Mouse (Mus musculus): ENCODE results near the gene Rrp7a. TPM values are rescaled to one million over a fixed set of nuclear protein-coding genes. Genes with fewer than 3 reads are reported as not detected.

Gene Rrp7a
- polyA plus RNA-seq, 1 experiment from 2014 or later = 45.8 TPM

DNA sequence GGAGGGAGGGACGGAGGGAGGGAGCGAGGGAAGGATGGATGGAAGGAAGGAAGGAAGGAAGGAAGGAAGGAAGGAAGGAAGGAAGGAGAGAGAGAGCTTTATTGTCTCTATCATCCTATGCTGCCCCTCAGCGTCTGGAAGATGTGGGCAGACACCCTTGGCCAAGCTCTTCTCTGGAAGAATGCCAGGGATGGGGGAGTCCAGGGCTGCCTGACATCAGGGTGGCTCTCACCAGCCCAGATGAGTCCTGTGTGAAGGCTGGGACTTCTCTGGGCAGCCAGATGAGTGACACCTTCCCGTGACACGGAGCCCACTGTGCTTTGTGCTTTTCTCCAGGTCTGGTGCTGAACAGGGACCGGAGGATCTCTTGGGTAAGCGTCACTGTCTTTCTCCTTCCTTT is 10.7 kb downstream of the Rrp7a start:
- Histone ChIP-seq H3K36me3 (ENCODE audit: inconsistent target) (peaks cover 33% of the 10 kb centered on the region; the same call in 1 of the 2 replicates), H3K27ac (no peak overlapping the region), H3K4me3 (ENCODE audit: inconsistent target) (no peak overlapping the region), H3K79me2 (ENCODE audit: inconsistent target) (no peaks in the 10 kb centered on the region)
- WGBS (ENCODE audit: missing documents) = 89% methylated on average over 7 of the region's 7 CpGs

DNA sequence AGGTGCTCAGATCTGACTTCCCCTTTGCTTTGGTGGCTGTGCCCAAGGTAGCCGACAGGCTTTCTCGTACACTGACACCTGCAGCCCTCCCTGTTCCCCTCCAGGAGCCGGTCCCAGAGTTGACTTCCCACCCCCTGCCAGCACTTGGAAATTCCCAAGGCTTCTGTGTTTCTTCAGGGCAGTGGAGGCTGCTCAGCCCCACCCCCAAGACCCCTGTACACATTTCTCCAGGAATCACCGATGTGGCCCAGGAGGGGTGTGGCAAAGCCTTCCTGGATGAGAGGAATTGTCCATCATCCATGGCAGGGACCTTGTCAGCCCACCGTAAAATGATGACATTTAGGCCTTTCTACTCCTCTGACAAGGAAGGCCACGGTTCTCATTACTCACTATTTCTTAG is 11.3 kb downstream of the Rrp7a start:
- no peak overlapping the region for H3K27ac ChIP-seq
- H3K79me2 ChIP-seq (ENCODE audit: inconsistent target) = no peaks in the 10 kb centered on the region
- H3K4me3 ChIP-seq (ENCODE audit: inconsistent target) = no peak overlapping the region
- 72% methylated on average over 6 of the region's 6 CpGs for WGBS (ENCODE audit: missing documents)
- H3K36me3 ChIP-seq (ENCODE audit: inconsistent target) = peaks cover 27% of the 10 kb centered on the region; the same call in 1 of the 2 replicates

DNA sequence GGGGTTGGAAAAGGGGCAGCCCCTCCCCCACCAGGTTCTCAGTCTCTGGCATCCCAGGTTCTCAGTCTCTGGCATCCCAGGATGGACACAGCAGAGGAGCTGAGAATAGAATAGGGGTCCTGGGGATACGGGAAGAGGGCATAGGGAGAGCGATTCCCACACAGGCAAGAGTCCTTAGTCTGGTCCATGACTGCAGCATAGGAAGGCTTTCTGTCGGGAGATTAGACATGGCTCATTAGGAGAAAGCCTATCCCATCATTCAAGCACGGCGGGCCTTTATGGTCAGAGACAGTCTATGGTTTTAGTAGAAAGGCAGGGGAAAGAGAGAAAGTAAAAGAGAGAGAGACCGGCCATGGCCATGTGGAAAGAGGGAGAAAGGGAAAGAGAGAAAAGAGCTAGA is 14.8 kb downstream of the Rrp7a start:
- Histone ChIP-seq H3K36me3 (ENCODE audit: inconsistent target) (peaks cover 16% of the 10 kb centered on the region; the same call in 1 of the 2 replicates), H3K27ac (no peak overlapping the region), H3K79me2 (ENCODE audit: inconsistent target) (no peaks in the 10 kb centered on the region), H3K4me3 (ENCODE audit: inconsistent target) (no peak overlapping the region)
- 92% methylated on average over 6 of the region's 6 CpGs for WGBS (ENCODE audit: missing documents)

DNA sequence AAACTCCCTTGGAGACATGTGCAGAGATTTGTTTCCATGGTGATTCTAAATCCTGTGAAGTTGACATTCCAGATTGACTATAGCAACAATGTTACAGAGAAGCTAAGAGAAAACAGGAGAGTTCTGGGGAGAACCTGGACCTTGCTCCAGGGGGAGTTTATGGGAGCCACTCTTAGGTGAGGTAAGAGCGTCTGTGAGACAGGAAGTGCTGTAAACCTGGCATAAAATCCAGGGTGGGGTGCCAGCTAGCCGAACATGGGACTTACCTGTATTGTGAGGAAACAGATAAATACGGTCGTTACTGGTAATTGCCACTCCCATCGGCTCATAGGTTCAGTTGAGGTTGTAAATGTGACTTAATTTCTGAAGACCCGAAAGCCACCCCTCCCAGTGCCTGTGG is 16.2 kb downstream of the Rrp7a start:
- no peaks in the 10 kb centered on the region for H3K79me2 ChIP-seq (ENCODE audit: inconsistent target)
- H3K27ac ChIP-seq = no peak overlapping the region
- peaks cover 16% of the 10 kb centered on the region; the same call in 1 of the 2 replicates for H3K36me3 ChIP-seq (ENCODE audit: inconsistent target)
- no peak overlapping the region for H3K4me3 ChIP-seq (ENCODE audit: inconsistent target)
- WGBS (ENCODE audit: missing documents) = 84% methylated on average over 6 of the region's 6 CpGs

DNA sequence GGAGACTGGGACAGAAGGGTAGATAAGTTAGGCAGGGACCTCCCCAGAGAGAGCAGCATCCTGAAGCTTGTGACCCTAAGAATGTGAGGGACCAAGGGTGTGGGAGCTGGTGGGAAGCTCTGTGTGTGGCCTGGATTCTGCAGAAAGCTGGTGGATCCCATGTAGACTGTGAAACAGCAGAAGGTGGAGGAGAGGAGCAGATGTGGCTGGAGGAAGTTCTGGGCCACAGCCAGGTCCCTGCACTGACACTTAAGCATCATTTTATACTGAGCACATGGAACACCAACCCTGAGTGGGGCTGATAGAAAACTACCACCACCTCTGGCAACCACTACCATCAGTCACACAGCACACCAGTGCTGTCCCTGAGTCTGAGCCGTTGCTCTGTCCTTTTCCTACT is 19.5 kb downstream of the Rrp7a start:
- H3K79me2 ChIP-seq (ENCODE audit: inconsistent target) = no peaks in the 10 kb centered on the region
- H3K4me3 ChIP-seq (ENCODE audit: inconsistent target) = no peak overlapping the region
- H3K36me3 ChIP-seq (ENCODE audit: inconsistent target) = peaks cover 7% of the 10 kb centered on the region; the same call in 1 of the 2 replicates
- 91% methylated on average over 1 of the region's 1 CpGs for WGBS (ENCODE audit: missing documents)
- H3K27ac ChIP-seq = no peak overlapping the region

DNA sequence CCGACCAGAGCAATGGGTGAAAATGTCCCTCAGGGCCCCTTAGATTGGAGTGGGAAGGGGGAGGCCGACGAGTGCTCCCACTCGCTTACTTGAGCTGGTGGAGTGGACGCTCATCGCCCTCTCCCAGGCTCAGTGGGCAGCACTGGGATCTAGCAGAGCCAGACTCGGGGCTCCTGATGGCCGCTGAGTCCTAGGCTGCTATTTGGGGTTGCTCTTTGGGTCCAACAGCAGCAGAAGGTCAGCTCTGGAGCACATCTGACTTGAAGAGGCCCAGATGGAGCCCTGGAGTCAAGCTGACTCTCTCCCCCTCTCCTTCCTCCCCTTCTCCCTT is 22.3 kb downstream of the Rrp7a start:
- 0 out of 2 replicates have a peak, but pooled peaks cover under 1% of the 10 kb centered on the region for H3K36me3 ChIP-seq (ENCODE audit: inconsistent target)
- no peaks in the 10 kb centered on the region for H3K79me2 ChIP-seq (ENCODE audit: inconsistent target)
- H3K4me3 ChIP-seq (ENCODE audit: inconsistent target) = peak overlapping the region; percentile 90
- 4% methylated on average over 5 of the region's 8 CpGs for WGBS (ENCODE audit: missing documents)
- peak overlapping the region; percentile 72 for H3K27ac ChIP-seq

DNA sequence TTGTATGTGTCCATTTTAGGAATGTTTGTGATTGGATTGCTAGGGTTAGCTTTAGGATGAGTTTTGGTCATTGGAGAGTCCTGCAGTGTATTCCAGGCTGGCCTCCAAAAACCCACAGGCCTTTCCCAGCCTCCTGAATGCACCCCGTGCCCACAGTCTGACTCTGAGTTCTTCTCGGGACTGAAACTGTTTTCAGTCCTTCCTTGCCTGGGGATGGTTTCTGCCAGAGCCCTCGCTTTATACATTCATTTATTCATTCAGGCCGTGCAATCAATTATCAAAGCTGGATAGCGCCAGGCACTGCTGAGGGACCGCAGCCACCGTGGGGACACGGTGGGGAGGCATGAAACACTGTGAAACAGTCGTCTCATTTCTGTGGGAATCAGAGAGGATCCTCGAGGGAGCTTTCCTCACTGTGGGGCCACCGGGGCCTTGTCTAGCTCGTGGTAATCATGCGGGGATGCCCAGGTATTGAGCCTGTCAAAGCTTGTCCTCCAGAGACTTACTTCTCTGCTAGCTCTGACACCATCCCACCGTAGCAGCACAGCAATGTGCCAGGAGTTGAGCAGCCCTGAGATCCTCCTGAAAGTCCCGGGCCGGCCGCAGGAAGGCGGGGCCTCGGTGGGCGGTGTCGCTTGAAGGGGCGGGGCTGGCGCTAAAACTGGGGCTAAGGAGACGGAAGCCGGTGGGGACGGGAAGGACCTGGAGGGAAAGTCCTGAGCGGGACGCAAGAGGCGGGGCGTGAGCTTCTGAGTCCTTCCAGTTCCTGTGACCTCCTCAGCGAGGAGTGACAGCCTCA is 22.9 kb downstream of the Rrp7a start:
- Histone ChIP-seq H3K27ac (peak overlapping the region; percentile 72), H3K79me2 (ENCODE audit: inconsistent target) (no peaks in the 10 kb centered on the region), H3K4me3 (ENCODE audit: inconsistent target) (peak overlapping the region; percentile 90), H3K36me3 (ENCODE audit: inconsistent target) (no peaks in the 10 kb centered on the region)
- WGBS (ENCODE audit: missing documents) = 3% methylated on average over 31 of the region's 31 CpGs

DNA sequence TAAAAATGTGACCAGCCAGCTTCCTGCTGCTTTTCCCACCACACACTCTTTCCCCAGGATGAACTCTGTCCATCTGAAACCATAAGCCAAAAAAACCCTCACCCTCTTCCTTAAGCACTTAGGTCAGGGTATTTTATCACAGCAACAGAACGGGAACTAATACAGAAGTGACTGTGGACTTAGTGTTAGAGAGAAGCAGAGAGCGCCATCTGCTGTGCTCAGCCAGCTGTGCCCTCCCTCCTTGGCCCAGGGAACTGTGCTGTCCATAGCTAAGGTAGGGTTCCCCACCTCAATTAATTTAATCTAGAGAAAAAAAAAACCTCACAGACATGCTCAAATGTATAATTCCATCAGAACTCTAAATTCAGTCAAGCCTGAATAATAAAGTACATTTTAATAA is 26.7 kb downstream of the Rrp7a start:
- Histone ChIP-seq H3K27ac (no peak overlapping the region), H3K36me3 (ENCODE audit: inconsistent target) (no peaks in the 10 kb centered on the region), H3K4me3 (ENCODE audit: inconsistent target) (no peak overlapping the region), H3K79me2 (ENCODE audit: inconsistent target) (no peaks in the 10 kb centered on the region)
- WGBS (ENCODE audit: missing documents) = 54% methylated on average over 2 of the region's 2 CpGs

DNA sequence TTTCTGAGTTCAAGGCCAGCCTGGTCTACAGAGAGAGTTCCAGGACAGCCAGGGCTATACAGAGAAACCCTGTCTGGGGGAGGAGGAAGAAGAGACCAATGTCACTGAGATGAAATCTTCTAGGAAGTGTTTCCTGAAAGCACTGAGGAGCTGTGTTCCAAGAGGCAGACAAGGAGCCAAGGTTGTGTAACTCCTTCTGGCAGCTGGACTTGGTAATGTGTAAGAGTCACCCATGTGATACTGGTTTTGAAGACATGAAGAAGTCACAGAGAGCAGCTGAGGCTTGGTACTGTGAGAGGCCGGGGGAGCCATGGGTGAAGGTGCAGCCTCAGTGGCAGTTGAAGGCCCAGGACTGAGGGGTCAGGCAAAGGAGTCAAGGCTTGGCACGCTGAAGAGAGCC is 28.9 kb downstream of the Rrp7a start:
- Histone ChIP-seq H3K36me3 (ENCODE audit: inconsistent target) (no peaks in the 10 kb centered on the region), H3K4me3 (ENCODE audit: inconsistent target) (no peak overlapping the region), H3K27ac (no peak overlapping the region), H3K79me2 (ENCODE audit: inconsistent target) (no peaks in the 10 kb centered on the region)
- WGBS (ENCODE audit: missing documents) = 91% methylated on average over 2 of the region's 2 CpGs

DNA sequence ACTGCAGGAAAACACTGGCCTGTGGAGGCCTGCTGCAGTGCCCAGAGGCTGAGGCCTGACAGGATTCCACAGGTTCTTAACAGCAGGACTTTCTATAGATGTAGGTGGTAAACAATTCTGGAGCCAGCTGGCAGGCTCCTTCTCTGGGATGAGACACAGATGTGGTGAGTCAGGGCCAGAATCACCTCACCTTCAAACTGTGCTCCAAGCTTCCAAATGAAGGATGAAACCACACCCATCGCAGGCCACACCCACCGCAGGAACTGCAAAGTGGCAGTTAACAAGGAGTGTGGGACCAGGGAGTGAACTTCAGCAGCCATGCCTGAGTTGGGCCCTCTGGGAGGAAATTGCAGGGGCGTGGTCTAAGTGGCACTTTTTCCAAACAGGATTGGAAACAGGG is 31.7 kb downstream of the Rrp7a start:
- Histone ChIP-seq H3K36me3 (ENCODE audit: inconsistent target) (no peaks in the 10 kb centered on the region), H3K27ac (no peak overlapping the region), H3K4me3 (ENCODE audit: inconsistent target) (no peak overlapping the region), H3K79me2 (ENCODE audit: inconsistent target) (no peaks in the 10 kb centered on the region)
- WGBS (ENCODE audit: missing documents) = 65% methylated on average over 3 of the region's 3 CpGs

DNA sequence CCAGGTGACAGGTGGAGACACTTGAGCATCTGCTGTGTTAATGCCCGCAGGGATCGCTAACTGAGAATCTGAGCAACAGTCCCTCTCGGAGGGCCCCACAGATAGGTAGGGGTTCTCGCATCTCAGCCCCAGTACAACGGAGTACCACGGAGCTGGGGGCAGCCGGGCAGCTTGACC is 33.3 kb downstream of the Rrp7a start, which contains the start of gene Serhl:
TSS of gene Serhl (plus strand) at position 78 of the 177 bp plus-strand sequence.
- Histone ChIP-seq H3K36me3 (ENCODE audit: inconsistent target) (no peaks in the 10 kb centered on the region), H3K27ac (no peak within 1 kb of the TSS), H3K4me3 (ENCODE audit: inconsistent target) (no peak within 1 kb of the TSS), H3K79me2 (ENCODE audit: inconsistent target) (no peaks in the 10 kb centered on the region)
- 53% methylated on average over 7 of the region's 7 CpGs for WGBS (ENCODE audit: missing documents)

DNA sequence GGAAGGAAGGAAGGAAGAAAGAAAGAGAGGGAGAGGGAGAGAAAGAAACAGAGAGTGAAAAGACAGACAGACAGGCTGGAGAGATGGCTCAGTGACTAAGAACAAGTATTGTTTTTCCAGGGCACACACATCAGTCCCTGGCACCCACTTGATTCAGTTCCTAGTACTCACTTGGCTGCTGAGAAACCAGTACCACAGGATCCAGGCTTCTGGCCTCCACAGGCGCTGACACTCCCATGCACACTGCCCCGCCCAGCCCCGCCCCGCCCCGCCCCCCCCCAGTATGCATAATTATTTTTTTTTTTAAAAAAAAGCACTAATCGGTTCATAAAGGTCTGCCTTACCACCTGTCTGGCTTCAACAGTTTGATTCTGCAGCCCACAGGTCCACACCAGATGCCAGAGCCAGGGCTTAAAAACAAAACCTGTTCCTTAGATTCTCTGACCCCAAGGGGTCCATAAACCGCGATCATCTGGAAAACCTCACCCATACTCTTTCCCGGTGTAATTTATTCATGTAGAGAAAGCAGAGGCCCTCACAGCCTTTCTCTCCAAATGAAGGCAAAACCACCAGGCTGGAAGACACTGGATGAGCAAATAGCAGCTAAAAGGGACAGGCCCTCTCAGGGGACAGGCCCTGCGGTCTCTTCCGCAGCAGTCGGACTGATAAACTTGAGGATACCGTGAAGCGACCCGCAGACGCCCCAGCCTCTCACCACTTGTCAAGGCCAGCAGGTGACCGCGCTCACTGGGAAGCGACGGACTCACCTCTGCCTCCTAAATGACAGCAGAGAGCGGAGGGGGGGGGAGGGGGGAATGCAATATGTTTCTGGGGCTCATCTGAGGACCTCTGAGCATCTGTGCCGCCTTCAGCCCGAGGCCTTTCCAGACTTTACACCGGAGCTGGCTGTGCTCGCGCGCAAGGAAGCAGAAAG is 33.8 kb downstream of the Rrp7a start:
- 50% methylated on average over 23 of the region's 27 CpGs for WGBS (ENCODE audit: missing documents)
- H3K4me3 ChIP-seq (ENCODE audit: inconsistent target) = no peak overlapping the region

DNA sequence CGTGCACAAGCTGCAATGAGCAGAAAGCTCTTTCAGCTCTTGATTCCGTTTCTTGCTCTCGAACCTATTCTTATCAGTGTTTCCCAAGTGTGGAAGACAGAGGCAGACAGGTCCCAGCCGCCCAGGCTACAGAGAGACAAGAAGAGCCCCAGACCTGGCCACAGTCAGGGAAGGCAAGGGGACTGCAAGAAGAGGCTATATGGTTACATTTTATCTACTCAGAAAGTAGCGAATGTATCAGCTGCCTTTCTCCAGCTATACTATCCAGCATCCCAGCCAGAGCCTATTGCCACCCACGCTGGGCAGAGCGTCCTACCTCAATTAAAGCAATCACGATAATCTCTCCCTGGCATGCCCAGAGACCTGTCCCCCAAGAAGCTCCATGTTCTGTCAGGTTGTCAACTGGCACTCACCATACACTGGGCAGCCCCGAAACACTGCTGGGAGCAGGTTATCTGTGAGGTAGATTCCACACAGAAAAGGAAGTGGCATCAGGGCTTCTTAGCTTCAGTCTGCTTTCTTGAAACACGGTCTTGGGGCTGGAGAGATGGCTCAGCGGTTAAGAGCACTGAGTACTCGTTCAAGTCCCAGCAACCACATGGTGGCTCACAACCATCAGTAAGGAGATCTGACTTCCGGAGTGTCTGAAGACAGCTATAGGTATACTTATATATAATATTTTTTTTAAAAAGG is 35.8 kb downstream of the Rrp7a start:
- Histone ChIP-seq H3K4me3 (ENCODE audit: inconsistent target) (no peak overlapping the region), H3K36me3 (ENCODE audit: inconsistent target) (no peaks in the 10 kb centered on the region), H3K79me2 (ENCODE audit: inconsistent target) (no peaks in the 10 kb centered on the region), H3K27ac (no peak overlapping the region)
- WGBS (ENCODE audit: missing documents) = 91% methylated on average over 13 of the region's 13 CpGs

More for the DNA sequence above, 33.8 kb downstream of the Rrp7a start:
- no peak overlapping the region for H3K27ac ChIP-seq
- H3K36me3 ChIP-seq (ENCODE audit: inconsistent target) = no peaks in the 10 kb centered on the region
- no peaks in the 10 kb centered on the region for H3K79me2 ChIP-seq (ENCODE audit: inconsistent target)

DNA sequence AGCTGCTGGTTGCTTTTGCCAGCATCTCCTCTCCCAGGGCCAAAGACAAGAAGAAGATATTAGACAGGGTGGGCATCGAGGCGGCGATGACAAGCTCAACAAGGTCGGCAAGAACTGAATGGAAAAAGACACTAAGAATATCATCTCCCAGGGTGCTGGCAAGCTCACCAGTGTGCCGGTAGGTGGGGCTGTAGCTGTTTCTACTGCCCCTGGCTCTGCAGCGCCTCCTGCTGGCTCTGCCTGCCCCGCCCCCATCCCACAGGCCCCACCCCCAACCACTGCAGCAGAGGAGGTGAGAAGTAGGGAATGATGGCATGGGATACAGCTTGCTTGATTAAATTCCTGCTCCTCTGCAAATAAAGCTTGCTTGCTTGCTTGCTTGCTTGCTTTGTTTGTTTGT is 36.7 kb downstream of the Rrp7a start:
- Histone ChIP-seq H3K27ac (no peak overlapping the region), H3K79me2 (ENCODE audit: inconsistent target) (no peaks in the 10 kb centered on the region), H3K4me3 (ENCODE audit: inconsistent target) (no peak overlapping the region), H3K36me3 (ENCODE audit: inconsistent target) (no peaks in the 10 kb centered on the region)
- 20% methylated on average over 7 of the region's 7 CpGs for WGBS (ENCODE audit: missing documents)
